Mouse (Mus musculus): Measurements from ENCODE around the gene Gm15446. TPM values are rescaled to one million over a fixed set of nuclear protein-coding genes. Genes with fewer than 3 reads are reported as not detected.
"Not testable (repeated sequence)": the region's sequence is repeated elsewhere in the genome, so short reads cannot be mapped to it uniquely, and the experiment has no call there.

The Gm15446 gene
- 0.48 and 0.68 TPM in 2 replicates for polyA plus RNA-seq (2015; fragmentation: Nextera tagmentation; extraction: Ambion mirVana)

- not testable (repeated sequence) for H3K27me3 ChIP-seq (ENCODE audit: control insufficient read depth, insufficient read depth, low read depth, low read length)
These were observed at the start of gene Gm15446 for GRCm38 (mm10) chr5:109923261-109924071. TSS of gene Gm15446 (plus strand) at chr5:109923400.

DNA sequence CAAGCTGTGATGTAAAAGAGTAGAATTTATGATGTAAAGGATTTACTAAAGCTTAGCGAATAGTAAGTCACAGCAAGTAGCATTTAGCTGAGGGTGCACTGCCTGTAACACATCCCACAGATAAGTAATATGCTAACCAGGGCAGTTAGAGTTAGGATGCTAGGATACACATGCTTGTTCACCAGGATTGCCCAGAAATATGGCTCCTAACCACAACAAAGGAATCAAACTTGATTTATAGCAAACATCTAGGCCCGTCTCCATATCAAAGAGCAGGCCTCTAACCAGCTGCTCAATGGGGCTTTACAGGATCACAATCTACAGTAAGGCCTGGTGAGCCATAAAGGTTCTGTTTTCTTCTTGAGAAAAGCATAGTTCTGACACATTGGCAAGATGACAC, 929 bp downstream of the Gm15446 start:
- peak overlapping the region; percentile 67 for H3K9ac ChIP-seq (ENCODE audit: low read length)
- not testable (repeated sequence) for ATAC-seq (ENCODE audit: low read depth); H3K36me3 ChIP-seq (ENCODE audit: control insufficient read depth, insufficient read depth, low read length); H3K9me3 ChIP-seq (ENCODE audit: control insufficient read depth, low read length); H3K27me3 ChIP-seq (ENCODE audit: control insufficient read depth, insufficient read depth, low read depth, low read length); H3K27ac ChIP-seq (ENCODE audit: low read length); H3K4me1 ChIP-seq (replicated peaks; ENCODE audit: control insufficient read depth, insufficient read depth, low read length)
- H3K4me3 ChIP-seq (ENCODE audit: low read length): peak overlapping the region; percentile 61
- peak overlapping the region; percentile 50 for H3K4me2 ChIP-seq (ENCODE audit: low read depth, low read length)
- 2% methylated on average over 2 of the region's 2 CpGs for WGBS

More at GRCm38 (mm10) chr5:109923261-109924071, at the start of gene Gm15446:
- not testable (repeated sequence) for H3K27ac ChIP-seq (ENCODE audit: low read length); H3K36me3 ChIP-seq (ENCODE audit: control insufficient read depth, insufficient read depth, low read length); H3K9me3 ChIP-seq (ENCODE audit: control insufficient read depth, low read length); H3K4me1 ChIP-seq (replicated peaks; ENCODE audit: control insufficient read depth, insufficient read depth, low read length)
- 0% methylated on average over 22 of the region's 22 CpGs for WGBS
- peak within 1 kb of the TSS; percentile 67 for H3K9ac ChIP-seq (ENCODE audit: low read length)
- peak within 1 kb of the TSS; percentile 50 for H3K4me2 ChIP-seq (ENCODE audit: low read depth, low read length)
- ATAC-seq (ENCODE audit: low read depth): peak; percentile 99
- peak within 1 kb of the TSS; percentile 61 for H3K4me3 ChIP-seq (ENCODE audit: low read length)

- no peaks in the 10 kb centered on the region for H3K27me3 ChIP-seq (ENCODE audit: control insufficient read depth, insufficient read depth, low read depth, low read length)
- no peak overlapping the region for H3K27ac ChIP-seq (ENCODE audit: low read length)
These were observed 1.7 kb downstream of the Gm15446 start for GRCm38 (mm10) chr5:109924936-109925335.

GRCm38 (mm10) chr5:109950281-109950680, 27.1 kb downstream of the Gm15446 start:
- H3K9me3 ChIP-seq (ENCODE audit: control insufficient read depth, low read length): no peaks in the 10 kb centered on the region
- no CpG with 5 or more reads among the region's 1 CpGs for WGBS

More at GRCm38 (mm10) chr5:109924936-109925335, 1.7 kb downstream of the Gm15446 start:
- Histone ChIP-seq H3K4me2 (ENCODE audit: low read depth, low read length) (no peak overlapping the region), H3K4me1 (replicated peaks; ENCODE audit: control insufficient read depth, insufficient read depth, low read length) (peaks cover 4% of the 10 kb centered on the region; the same call in 1 of the 2 replicates), H3K4me3 (ENCODE audit: low read length) (no peak overlapping the region), H3K9ac (ENCODE audit: low read length) (no peak overlapping the region), H3K9me3 (ENCODE audit: control insufficient read depth, low read length) (no peaks in the 10 kb centered on the region), H3K36me3 (ENCODE audit: control insufficient read depth, insufficient read depth, low read length) (no peaks in the 10 kb centered on the region)
- ATAC-seq (ENCODE audit: low read depth): no peak

GRCm38 (mm10) chr5:109980743-109981142, 57.5 kb downstream of the Gm15446 start:
- H3K4me2 ChIP-seq (ENCODE audit: low read depth, low read length); H3K27ac ChIP-seq (ENCODE audit: low read length); H3K4me3 ChIP-seq (ENCODE audit: low read length); H3K36me3 ChIP-seq (ENCODE audit: control insufficient read depth, insufficient read depth, low read length); H3K27me3 ChIP-seq (ENCODE audit: control insufficient read depth, insufficient read depth, low read depth, low read length); H3K9ac ChIP-seq (ENCODE audit: low read length); H3K9me3 ChIP-seq (ENCODE audit: control insufficient read depth, low read length); ATAC-seq (ENCODE audit: low read depth); H3K4me1 ChIP-seq (replicated peaks; ENCODE audit: control insufficient read depth, insufficient read depth, low read length): not testable (repeated sequence)
- no CpG with 5 or more reads among the region's 2 CpGs for WGBS

More at GRCm38 (mm10) chr5:109950281-109950680, 27.1 kb downstream of the Gm15446 start:
- no peaks in the 10 kb centered on the region for H3K36me3 ChIP-seq (ENCODE audit: control insufficient read depth, insufficient read depth, low read length)
- no peak for ATAC-seq (ENCODE audit: low read depth)
- no peaks in the 10 kb centered on the region for H3K4me1 ChIP-seq (replicated peaks; ENCODE audit: control insufficient read depth, insufficient read depth, low read length)
- H3K27me3 ChIP-seq (ENCODE audit: control insufficient read depth, insufficient read depth, low read depth, low read length): no peaks in the 10 kb centered on the region
- H3K9ac ChIP-seq (ENCODE audit: low read length): no peak overlapping the region
- H3K27ac ChIP-seq (ENCODE audit: low read length): no peak overlapping the region
- no peak overlapping the region for H3K4me2 ChIP-seq (ENCODE audit: low read depth, low read length)
- H3K4me3 ChIP-seq (ENCODE audit: low read length): no peak overlapping the region

Other genes starting within 250 kb of the Gm15446 start
- gene 5430403G16Rik, start 232.4 kb upstream of the Gm15446 start, polyA plus RNA-seq (2015; fragmentation: Nextera tagmentation; extraction: Ambion mirVana): 2.7 and 2.8 TPM in 2 replicates
- 9.6 and 10.6 TPM in 2 replicates for gene 4930522L14Rik, start 171.5 kb upstream of the Gm15446 start, polyA plus RNA-seq (2015; fragmentation: Nextera tagmentation; extraction: Ambion mirVana)
- gene Zfp932, start 73.1 kb downstream of the Gm15446 start, polyA plus RNA-seq (2015; fragmentation: Nextera tagmentation; extraction: Ambion mirVana): 17.8 and 18.2 TPM in 2 replicates
- 4.8 and 6.0 TPM in 2 replicates for gene Gm17655, start 149.1 kb downstream of the Gm15446 start, polyA plus RNA-seq (2015; fragmentation: Nextera tagmentation; extraction: Ambion mirVana)
- 1.4 and 1.6 TPM in 2 replicates for gene Gm35315, start 171.0 kb downstream of the Gm15446 start, polyA plus RNA-seq (2015; fragmentation: Nextera tagmentation; extraction: Ambion mirVana)
- gene Plcxd1, start 176.6 kb downstream of the Gm15446 start, polyA plus RNA-seq (2015; fragmentation: Nextera tagmentation; extraction: Ambion mirVana): 3.0 and 3.9 TPM in 2 replicates
- gene Gtpbp6, start 184.8 kb downstream of the Gm15446 start, polyA plus RNA-seq (2015; fragmentation: Nextera tagmentation; extraction: Ambion mirVana): 34.6 and 34.8 TPM in 2 replicates
- gene Zfp605, start 186.7 kb downstream of the Gm15446 start, polyA plus RNA-seq (2015; fragmentation: Nextera tagmentation; extraction: Ambion mirVana): 3.6 and 3.7 TPM in 2 replicates
- 41.0 and 43.4 TPM in 2 replicates for gene Chfr, start 212.4 kb downstream of the Gm15446 start, polyA plus RNA-seq (2015; fragmentation: Nextera tagmentation; extraction: Ambion mirVana)